Mouse (Mus musculus): ENCODE data around the gene Ctnna3.
"Not testable (repeated sequence)": the region's sequence is repeated elsewhere in the genome, so short reads cannot be mapped to it uniquely, and the experiment has no call there.

Gene Ctnna3

GRCm38 (mm10) chr10:64268156-64268555, 838.3 kb downstream of the Ctnna3 start:
- DNase-seq: no peak

GRCm38 (mm10) chr10:64275143-64275542, 845.2 kb downstream of the Ctnna3 start:
- peak; percentile 35 for DNase-seq

- DNase-seq: peak; percentile 21
Observed at GRCm38 (mm10) chr10:64278836-64279235, 848.9 kb downstream of the Ctnna3 start.

GRCm38 (mm10) chr10:64305802-64306201, 875.9 kb downstream of the Ctnna3 start:
- peak; percentile 2 for DNase-seq

GRCm38 (mm10) chr10:64311622-64312292, 881.9 kb downstream of the Ctnna3 start:
- no peak for DNase-seq

- DNase-seq: no peak
Observed at GRCm38 (mm10) chr10:64320332-64320731, 890.4 kb downstream of the Ctnna3 start.

- DNase-seq: no peak
Observed at GRCm38 (mm10) chr10:64342702-64343379, 912.9 kb downstream of the Ctnna3 start.

GRCm38 (mm10) chr10:64373288-64373687, 943.4 kb downstream of the Ctnna3 start:
- DNase-seq: no peak

GRCm38 (mm10) chr10:64377751-64378150, 947.9 kb downstream of the Ctnna3 start:
- no peak for DNase-seq

GRCm38 (mm10) chr10:64396579-64396978, 966.7 kb downstream of the Ctnna3 start:
- no peak for DNase-seq

- not testable (repeated sequence) for DNase-seq
Observed at GRCm38 (mm10) chr10:64418396-64418795, 988.5 kb downstream of the Ctnna3 start.

- DNase-seq: no peak
Observed at GRCm38 (mm10) chr10:64438736-64439135, 1008.8 kb downstream of the Ctnna3 start.

- no peak for DNase-seq
Observed at GRCm38 (mm10) chr10:64448624-64449023, 1018.7 kb downstream of the Ctnna3 start.

GRCm38 (mm10) chr10:64483281-64483680, 1053.4 kb downstream of the Ctnna3 start:
- DNase-seq: no peak

GRCm38 (mm10) chr10:64489471-64489870, 1059.6 kb downstream of the Ctnna3 start:
- DNase-seq: peak; percentile 17

- DNase-seq: peak; percentile 41
Observed at GRCm38 (mm10) chr10:64543647-64544046, 1113.7 kb downstream of the Ctnna3 start.

- DNase-seq: peak; percentile 2
Observed at GRCm38 (mm10) chr10:64544389-64544788, 1114.5 kb downstream of the Ctnna3 start.

- no peak for DNase-seq
Observed at GRCm38 (mm10) chr10:64571311-64571710, 1141.4 kb downstream of the Ctnna3 start.

GRCm38 (mm10) chr10:64588116-64588515, 1158.2 kb downstream of the Ctnna3 start:
- DNase-seq: peak; percentile 22

GRCm38 (mm10) chr10:64636760-64637159, 1206.9 kb downstream of the Ctnna3 start:
- DNase-seq: no peak

GRCm38 (mm10) chr10:64639061-64639460, 1209.2 kb downstream of the Ctnna3 start:
- no peak for DNase-seq

GRCm38 (mm10) chr10:64641093-64641492, 1211.2 kb downstream of the Ctnna3 start:
- no peak for DNase-seq

- DNase-seq: no peak
Observed at GRCm38 (mm10) chr10:64641576-64641975, 1211.7 kb downstream of the Ctnna3 start.

GRCm38 (mm10) chr10:64643976-64644375, 1214.1 kb downstream of the Ctnna3 start:
- DNase-seq: no peak
